Mouse (Mus musculus): ENCODE results near the gene Nkx2-3.
A peak's percentile ranks its signal among the peaks of the same experiment; 100 is the strongest.

The Nkx2-3 gene

DNA sequence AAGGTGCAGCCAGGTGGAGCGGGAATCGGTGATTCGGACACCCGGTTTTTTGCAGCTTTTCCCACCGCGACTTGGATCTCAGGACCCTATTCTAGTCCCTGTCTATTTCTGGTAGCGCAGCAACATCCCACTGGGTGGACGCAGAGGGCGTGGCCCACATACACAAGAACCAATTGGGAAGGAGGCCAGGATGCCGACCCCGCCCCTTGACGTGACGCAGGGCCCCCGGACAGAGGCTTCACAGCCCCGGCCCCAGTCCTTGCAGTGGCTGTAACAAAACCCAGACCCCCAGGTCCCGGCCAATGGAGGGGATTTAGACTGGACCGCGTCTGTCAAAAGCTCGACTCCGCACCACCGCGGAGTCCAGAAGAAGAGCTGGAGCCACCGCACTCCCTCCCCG is at the start of gene Nkx2-3:
Nkx2-3 (plus strand) TSS at position 275 of the 400 bp plus-strand sequence.
- DNase-seq (ENCODE audit: low read depth, low spot score): no peak

DNA sequence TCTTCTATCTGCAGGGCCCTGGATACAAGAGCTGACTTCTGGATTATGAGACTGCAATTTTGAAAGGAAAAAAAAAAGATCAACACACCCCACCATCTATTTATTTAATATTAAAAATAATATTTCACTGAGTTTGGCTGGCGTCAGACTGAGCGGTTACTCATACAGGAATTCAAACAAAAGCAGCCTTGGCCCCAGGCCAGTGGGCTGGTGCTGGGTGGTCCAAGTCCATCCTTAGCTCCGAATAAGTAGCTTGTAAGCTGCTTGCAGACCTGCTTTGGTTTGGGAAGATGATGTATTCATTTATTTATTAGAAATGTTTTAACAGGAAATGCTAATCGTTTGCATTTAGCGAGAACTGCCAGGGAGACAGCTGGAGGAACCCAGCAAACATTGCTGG is 49.0 kb upstream of the Nkx2-3 start:
- no peak for DNase-seq (ENCODE audit: low read depth, low spot score)

DNA sequence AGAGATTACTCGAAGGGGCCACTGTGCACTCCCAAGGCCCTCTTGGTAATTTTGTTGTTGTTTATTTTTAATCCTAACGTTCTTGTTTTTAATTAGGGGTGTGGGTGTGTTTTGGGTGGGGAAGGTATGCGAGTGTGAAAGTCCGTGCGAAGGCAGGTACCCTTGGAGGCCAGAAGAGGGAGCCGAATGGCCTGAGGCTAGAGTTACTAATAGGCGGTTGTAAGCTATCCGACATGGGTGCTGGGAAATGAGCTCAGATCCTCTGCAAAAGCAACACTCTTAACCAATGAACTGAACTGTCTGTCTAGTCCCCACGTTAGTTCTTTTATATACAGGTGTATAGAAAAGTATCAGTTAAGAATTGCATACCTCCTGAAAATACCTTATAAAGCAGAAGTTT is 43.8 kb upstream of the Nkx2-3 start:
- DNase-seq (ENCODE audit: low read depth, low spot score): no peak

DNA sequence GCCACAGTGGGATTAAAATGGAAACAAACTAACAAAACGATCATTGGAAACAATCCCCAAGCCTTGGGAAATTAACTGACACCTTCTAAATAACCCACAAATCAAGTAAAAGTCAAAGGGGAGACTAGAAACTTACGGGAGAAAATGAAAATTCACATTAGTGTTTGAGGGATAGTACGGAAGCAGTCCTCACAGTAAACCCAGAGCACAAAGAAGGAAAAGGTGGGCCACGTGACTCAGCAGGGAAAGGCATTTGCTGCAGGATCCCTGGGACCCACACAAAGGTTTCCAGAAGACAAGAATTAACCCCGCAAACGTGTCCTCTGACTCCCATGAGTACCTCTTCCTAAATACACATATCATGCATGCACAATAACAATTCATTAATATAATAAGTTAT is 43.0 kb upstream of the Nkx2-3 start:
- no peak for DNase-seq (ENCODE audit: low read depth, low spot score)

DNA sequence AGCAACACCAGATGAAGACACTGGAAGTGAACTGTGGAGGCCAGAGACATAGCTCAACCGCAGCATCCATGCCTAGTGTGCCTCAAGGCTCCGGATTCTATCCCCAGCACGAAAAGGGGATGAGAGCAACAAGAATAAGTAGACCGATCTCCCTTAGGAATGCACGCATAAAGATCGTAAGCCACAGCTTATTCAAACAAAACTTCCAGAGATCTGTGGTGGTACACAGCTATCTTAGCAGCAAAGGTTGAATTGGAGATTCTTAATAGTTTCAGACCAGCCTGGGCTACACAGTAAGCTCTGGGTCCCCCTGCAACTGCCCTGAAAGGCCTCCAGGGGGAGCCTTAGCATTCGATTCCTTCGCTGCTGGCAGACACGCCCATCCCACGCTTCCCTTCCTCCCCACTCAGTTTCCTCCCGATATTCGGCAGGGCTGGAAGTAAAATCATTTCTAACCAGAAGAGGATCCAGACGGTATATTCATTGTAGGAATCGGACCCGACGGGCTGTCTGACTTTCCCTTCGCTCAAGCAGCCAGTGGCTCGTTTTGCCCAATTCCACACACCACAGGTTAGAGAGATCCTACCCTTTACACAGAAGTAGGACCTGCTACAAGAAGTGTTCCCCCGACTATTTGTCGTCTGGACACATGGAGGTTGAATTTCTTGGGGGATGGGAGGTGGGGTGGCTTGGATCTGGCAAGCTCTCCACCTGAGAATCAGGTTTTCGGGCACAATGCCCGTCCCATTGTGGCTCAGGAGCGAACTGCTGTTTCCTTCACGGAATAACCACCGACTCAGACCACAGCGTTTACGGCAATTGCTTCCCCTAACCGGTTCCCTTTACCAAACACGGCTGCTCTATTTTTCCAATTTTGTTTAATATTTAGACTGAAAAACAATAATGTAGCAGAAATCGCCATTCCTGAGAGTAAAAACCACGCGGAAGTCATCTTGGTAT is 41.0 kb upstream of the Nkx2-3 start:
- peak; percentile 59 for DNase-seq (ENCODE audit: low read depth, low spot score)

DNA sequence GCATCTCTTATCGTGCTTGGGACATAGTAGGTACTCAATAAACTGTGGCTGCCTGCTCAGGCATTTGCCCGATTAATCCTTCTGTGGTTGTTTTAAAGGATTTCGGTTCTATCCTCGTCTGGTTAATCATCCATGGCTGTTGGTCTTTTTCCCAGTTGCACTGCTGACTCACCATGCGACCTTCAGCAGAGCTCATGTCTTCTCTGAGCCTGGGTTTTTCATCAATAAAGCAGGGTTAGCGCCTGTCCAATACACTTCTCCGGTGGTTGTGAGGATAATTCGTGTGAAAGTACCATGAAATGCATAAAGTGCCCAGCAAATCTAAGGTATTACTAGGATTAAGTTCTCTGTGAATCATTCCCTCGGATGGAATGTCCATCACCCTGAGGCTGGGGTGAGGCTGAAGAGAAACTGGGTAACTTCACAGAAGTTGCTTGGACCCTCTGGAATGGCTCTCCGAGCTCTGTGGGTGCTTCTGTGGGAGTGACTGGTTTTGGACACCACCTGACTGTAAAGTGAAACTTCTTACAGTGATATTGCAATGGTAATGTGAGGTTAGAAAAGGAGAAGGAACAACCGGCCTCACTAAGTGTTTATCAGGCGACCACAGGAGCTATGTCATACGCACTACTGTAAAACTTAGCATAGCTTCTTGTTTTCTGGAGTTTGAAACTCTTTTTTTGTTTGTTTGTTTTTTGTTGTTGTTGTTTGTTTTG is 32.9 kb upstream of the Nkx2-3 start:
- no peak for DNase-seq (ENCODE audit: low read depth, low spot score)

DNA sequence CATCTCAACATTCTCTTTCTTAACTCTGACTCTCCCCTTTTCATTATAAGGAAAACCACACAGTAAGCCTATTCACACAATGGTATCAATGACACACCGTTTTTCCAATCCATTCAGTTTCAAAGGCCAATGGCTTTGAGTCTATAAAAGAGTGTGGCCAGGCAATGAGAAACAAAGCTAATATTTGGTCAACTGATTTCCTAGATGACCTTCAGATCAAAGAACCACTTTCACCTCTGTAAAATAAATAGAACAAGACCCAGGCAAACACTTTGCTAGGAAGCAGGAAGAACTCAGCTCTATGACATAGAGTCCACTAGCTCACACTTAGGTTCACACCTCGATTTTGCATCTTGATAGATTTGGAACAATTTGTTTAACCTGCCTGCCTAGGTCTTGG is 30.9 kb upstream of the Nkx2-3 start:
- DNase-seq (ENCODE audit: low read depth, low spot score): no peak

DNA sequence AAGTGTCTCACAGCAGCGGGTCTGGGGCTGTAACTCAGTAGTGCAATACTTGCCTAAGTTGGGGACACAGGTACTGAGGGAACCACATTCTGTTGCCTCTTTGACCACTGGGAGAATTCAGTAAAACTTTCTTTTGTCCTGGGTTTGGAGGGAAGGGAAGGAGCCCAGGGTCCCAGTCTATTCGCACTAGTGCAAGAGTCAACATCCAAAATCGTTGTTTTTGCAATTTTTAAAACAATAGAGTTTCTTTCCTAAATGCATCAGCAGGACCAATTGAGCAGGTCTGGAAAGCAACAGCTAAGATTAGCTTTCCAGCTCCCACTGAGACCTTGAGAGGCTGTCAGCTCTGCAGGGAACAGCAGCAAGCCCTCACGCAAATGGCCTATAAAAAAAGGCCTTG is 28.9 kb upstream of the Nkx2-3 start:
- no peak for DNase-seq (ENCODE audit: low read depth, low spot score)

DNA sequence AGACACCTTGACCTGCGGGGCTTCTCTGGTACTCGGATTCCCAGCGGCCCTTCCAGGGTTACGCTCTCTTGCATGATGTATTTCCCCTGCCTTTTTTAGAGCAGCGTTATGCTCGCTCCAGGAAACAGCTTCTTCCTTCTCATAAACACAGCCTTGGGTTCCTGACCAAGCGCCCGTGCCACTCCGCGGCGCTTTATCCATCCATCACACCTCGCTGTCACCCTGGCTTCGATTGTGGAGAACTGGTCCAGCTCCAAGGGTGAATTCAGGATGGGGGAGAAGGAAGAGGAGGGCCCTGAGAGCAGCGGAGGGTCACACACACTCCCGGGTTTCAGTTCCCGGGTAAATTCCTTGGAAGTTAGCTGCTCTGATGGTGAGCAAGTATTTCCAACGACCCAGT is 28.5 kb upstream of the Nkx2-3 start:
- no peak for DNase-seq (ENCODE audit: low read depth, low spot score)

DNA sequence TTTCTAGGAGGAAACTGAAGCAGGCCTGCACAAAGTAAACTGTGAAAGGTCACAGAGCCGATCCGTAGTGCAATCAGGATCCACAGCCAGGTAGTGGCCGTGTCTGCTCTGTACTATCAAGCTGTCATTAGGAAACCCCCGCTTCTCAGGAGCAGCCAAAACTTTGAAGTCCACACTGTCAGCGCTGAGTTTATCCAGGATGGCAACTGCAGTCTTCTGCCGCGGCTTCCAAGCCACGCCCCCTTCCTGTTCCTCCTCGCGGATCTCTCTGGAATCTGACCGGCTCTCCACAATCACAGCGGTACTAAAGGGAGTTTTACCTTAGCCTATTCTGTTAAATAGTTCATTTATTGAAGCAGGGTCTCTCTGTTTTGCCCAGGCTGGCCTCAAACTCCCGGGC is 27.3 kb upstream of the Nkx2-3 start:
- no peak for DNase-seq (ENCODE audit: low read depth, low spot score)

DNA sequence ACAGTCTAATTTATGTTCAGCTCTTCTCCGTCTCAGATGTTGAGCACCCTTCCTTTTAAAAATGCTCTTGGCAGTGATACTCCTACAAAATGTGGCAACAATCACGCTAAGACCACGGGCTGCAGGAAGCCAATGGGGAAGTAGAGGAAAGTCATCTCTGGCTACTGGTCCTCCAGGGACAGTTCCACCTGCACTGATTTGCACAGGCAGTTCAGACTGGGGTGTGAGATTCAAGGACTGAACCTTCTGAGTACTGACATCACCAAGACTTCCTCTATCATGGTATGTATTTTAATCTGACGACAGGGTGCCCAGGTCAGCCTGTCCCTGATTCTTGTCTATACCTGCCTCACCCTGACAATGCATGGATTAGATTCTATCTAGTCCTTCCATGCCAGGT is 20.1 kb upstream of the Nkx2-3 start:
- DNase-seq (ENCODE audit: low read depth, low spot score): no peak

DNA sequence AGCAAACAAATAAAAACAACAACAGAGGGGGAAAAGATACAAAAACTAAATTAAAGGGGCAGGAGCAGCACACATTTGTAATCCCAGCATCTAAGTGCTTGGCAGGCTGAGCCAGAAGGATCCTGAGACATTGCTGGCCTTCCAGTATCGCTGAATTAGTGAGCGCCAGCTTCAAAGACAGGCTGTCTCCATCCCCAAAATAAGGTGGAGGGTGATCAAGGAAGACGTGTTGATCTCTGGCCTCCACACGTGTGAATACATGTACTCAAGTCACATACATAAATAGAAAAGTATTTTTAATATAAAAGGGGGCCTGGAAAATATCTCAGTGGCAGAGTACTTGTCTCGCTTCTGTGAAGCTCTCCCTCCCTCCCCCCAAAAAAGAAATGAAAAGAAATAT is 15.1 kb upstream of the Nkx2-3 start:
- DNase-seq (ENCODE audit: low read depth, low spot score): no peak

DNA sequence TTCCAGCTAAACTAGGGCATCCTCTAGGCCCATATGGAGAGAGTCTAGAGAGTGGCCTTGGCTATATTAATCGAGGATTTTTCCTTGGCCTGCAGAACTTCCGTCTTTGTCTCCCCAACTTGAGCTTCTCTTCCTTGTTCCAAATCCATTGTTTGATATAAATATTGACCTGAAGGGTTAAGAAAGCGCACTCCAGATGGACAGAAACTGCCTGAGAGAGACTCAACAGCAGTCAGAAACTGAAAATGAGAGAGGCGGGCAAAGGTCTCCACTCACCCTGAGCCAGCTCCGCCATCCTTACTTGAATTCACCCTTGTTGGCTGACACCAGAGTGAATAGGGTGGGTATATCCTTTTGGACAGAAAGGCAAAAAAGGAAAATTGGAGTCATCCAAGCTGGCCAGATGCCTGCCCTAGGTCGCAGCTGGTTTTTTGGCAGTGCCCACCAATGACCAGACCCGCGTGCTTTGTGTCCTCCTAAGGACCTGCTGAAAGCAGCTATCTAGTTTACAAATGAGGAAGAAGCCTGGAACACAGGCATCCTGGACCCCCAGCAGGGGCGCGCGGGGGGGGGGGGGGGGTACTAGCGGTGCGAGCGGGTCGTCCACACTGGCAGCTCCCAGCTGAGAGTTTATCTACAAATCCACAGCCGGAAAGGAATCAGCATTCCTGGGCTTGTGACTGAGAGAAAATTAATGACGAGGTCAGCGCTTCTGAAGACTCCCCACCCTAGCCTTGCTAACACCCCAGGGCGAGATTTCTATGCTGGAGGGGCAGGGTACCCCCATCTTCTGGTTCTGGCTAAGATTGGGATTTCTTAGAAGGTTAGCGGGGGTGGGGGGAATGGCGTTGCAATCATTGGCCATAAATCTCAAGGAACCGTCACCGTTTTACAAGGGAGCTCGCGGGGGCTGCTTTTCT is 13.1 kb upstream of the Nkx2-3 start:
- no peak for DNase-seq (ENCODE audit: low read depth, low spot score)

DNA sequence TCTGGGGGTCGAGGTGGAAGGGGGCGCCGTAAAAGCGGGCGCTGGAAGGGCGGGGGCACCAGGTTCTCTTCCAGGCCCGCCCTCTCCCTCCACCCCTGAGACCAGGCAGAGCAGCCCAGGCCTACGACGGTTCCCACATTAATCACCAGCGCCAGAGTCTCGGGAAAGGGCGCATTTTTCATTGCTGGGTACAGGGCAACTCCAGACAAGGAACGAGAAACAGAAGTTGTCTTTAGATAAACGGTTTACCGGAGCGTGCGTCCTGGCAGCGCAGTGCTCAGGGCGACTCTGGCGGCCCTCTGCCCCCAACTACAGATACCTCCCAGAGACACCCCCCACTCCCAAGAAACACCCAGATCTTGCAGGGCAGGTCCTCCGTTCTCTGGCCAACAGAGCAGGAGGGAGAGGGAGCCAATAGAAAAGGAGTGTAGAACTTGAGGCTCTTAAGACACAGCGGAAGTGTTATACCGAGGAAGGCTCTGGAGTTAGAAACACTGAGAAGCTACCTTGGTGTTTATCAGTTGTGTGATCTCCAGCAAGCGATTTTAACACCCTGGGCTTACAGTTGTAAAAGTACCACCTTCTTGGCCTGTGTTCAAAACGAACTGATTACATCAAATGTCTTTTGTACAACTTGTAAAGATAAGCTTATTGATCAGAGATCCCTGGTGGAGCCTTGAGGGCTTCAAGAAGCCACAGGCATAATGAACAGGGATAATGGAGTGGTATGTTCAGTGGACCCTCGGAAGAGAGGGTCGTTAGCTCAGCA is 12.2 kb upstream of the Nkx2-3 start:
- no peak for DNase-seq (ENCODE audit: low read depth, low spot score)

DNA sequence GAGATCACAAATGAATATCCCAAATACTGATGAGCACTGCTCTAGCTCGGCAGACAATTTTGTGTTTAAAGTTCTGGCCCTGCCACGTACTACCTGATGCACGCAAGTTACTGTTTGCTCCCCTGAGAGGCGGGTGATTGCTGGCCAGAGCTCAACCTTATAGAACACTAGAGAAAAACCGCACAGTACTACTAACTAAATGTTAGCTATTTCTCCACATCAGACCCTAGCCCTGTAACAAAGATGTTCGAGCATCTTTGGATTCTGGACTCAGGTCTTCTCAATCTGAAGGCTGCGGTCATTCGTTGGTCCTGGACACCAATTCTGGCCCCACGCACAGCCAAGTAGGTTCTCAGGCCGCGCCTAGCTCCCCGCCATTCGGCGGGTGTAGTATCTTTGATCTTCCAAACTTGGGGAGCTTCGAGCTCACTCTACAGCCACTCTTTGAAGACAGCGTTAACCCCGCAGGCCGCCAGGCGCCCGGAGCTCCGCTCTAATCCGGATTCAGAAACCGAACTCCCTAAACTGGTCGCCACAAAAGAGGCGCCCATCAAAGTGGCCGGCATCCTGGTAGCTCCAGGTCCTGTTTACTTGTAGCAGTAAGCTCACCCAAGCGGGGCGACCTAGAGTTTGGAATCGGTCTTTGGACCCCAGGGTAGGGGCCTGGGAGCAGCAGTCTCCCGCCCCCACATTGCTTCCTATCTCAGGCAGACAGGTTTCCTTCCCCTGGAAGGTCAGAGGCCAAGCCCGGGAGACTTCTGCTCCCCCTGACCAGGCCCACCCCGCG is 11.4 kb upstream of the Nkx2-3 start:
- DNase-seq (ENCODE audit: low read depth, low spot score): no peak

DNA sequence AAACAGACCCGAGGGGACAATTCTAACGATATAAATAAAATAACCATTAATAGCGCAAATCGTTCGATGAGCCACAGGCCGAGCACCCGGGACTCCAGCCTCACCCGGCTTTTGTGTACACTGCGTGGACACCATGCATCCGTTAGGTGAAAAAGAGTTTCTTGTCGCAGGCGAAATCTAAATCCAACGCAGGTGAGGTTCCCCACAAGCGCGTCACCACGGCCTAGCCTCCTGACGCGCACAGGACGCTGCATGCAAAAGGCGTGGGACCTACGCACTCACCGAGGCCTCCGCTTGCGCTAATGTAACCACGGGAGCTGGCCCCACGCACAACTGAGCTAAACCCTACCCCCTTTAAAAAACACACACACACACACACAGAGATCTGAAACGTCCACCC is 10.7 kb upstream of the Nkx2-3 start:
- no peak for DNase-seq (ENCODE audit: low read depth, low spot score)

DNA sequence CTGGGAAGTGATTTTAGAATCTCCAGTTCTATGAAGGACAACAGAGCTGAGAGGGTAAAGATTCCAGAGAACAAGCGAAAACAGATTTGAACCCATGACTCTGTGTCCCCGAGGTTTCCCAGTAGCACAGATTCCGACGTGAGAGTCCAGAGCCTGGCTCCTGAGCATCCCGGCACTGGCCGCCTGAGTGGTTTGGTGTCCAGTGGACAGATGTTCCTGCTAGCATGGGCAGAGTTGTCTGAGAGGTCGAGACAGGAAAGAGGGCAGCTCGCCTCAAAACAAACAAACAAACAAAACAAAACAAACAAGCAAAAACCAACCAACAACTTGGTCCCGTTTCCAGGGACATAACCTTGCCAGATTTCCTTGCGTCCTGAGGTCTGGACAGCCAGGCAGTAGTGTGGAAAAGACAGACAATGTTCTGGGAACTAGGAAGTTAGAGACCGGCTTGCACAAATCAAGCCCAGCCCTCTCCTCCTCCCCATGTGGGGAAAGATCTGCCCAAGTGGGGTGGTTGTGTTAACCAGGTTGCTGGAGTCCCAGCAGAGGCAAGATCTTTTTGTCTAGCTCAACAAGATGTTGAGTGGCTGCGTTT is 10.0 kb upstream of the Nkx2-3 start:
- no peak for DNase-seq (ENCODE audit: low read depth, low spot score)

DNA sequence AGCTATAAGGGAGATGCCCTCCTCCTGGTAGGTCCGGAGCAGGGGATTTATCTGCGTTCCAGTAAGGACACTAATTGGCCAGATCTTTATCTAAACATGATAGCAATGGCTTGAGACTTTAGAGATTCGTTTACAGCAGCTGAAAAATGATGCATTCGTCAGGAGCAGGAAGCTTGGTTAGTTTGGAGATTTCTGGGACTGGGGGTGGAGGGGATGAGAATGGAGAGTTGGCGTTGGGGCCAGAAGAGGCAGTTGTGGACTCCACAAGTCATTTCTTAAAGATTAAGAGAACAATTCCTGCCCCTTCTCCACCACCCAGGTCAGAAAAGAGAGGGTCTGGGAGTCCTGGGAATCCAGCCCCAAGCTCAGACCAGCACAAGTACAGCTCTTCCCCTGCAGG is 8.6 kb upstream of the Nkx2-3 start:
- no peak for DNase-seq (ENCODE audit: low read depth, low spot score)

DNA sequence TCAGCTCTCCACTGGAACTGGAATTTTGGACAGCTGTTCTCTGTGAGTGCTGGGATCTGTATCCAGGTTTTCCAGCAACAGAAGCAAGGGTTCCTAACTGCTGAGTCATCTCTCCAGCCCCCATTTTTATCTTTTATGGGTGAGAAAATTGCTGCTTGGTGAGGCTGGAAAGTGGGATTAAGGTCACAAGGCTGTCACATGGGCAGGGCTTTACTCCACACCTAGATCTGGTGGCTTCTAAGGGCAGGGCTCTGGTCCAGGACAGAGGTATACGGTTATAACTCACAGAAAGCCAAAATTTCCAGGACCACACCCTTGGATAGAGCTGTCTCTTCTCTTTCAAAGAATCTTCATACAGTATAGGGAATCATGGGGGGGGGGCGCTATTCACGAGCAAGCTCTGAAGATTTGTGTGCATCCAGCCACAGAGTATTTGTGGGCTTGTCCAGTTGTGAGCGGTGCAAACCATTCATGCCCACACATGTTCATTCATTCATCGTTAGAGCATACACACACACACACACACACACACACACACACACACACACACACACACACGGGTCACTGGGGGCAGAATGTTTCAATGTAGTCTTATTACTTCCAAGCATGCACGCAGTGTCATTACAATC is 7.5 kb upstream of the Nkx2-3 start:
- DNase-seq (ENCODE audit: low read depth, low spot score): no peak

Measured in brain, embryonic 18.5 days (tissue).